Mouse (Mus musculus) bone marrow macrophage, adult 2 months (primary cell): ENCODE measurements at regions not wholly inside any gene's neighbourhood (a gene's known extent, or its start where the extent isn't known, plus 50 kb on each side); places are given as distances from the start of the nearest gene placed in this dataset.

Experiments
- CTCF ChIP-seq: IDR thresholded peaks from 2 replicates; pipeline ENCODE4 v1.5.1; 2012; ENCODE audit warnings: low read depth, mild to moderate bottlenecking, low read length, moderate library complexity
- POLR2A ChIP-seq: IDR thresholded peaks from 2 replicates; pipeline ENCODE4 v1.6.1; 2012; ENCODE audit warnings: mild to moderate bottlenecking, low read depth, low read length, borderline replicate concordance

GRCm38 (mm10) chr1:71788408-71788807 is 135.4 kb upstream of the Fn1 start:
- TF ChIP-seq POLR2A (no peak), CTCF (no peak)
